Mouse (Mus musculus): ENCODE results near the gene Kcnk15.

The Kcnk15 gene

GRCm38 (mm10) chr2:163875484-163875883, 22.0 kb downstream of the Kcnk15 start:
- DNase-seq (ENCODE audit: extremely low spot score, low spot score) = no peak

- no peak for DNase-seq (ENCODE audit: extremely low spot score, low spot score)
Measured at GRCm38 (mm10) chr2:163876830-163877498, 23.5 kb downstream of the Kcnk15 start.

DNA sequence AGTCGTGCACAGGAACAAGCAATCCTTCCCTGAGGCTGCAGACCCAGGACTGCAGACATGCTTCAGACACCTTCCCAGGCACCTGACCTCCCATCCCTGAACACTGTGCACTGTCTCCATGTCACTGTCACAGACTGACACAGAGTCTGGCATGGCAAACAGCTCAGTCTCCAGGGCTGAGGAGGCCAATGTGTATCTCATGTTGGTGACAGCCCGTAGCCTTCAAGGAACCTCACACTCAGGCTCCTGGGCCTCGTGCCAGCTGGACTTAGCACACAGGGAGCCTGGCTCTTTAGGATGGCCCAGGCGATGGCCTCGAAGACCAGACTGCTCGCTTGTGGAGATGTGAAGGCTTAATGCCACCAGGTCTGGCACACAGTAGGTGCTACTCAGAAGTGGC, 27.4 kb downstream of the Kcnk15 start:
- DNase-seq (ENCODE audit: extremely low spot score, low spot score) = no peak

- no peak for DNase-seq (ENCODE audit: extremely low spot score, low spot score)
Measured at GRCm38 (mm10) chr2:163882859-163883652, 29.6 kb downstream of the Kcnk15 start.

- peak; percentile 64 for DNase-seq (ENCODE audit: extremely low spot score, low spot score)
Measured at GRCm38 (mm10) chr2:163889411-163889810, 36.0 kb downstream of the Kcnk15 start.

- no peak for DNase-seq (ENCODE audit: extremely low spot score, low spot score)
Measured at GRCm38 (mm10) chr2:163890586-163890985, 37.1 kb downstream of the Kcnk15 start.

DNA sequence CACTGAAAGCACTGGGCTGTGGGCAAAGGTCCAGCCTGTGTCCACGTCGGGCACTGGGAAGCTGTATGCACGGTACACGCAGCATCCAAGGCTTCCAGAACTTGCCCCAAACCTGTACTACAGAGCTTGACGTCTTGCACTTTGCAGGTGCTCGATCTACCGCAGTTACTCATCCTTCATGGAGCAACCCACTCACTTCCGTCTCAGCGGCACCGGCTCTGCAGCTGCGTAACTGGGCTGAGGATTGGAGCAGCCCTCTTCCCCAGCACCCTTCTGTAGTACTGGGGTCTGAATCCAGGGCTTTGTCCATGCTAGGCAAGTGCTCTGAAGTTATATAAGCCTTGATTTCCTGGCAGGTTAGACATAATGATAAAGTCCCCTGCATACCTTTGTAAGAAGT, 37.8 kb downstream of the Kcnk15 start:
- DNase-seq (ENCODE audit: extremely low spot score, low spot score) = no peak

GRCm38 (mm10) chr2:163893446-163894370, 40.3 kb downstream of the Kcnk15 start:
- DNase-seq (ENCODE audit: extremely low spot score, low spot score) = no peak

- no peak for DNase-seq (ENCODE audit: extremely low spot score, low spot score)
Measured at GRCm38 (mm10) chr2:163895156-163895555, 41.7 kb downstream of the Kcnk15 start.

GRCm38 (mm10) chr2:163897026-163897425, 43.6 kb downstream of the Kcnk15 start:
- DNase-seq (ENCODE audit: extremely low spot score, low spot score) = no peak

GRCm38 (mm10) chr2:163897988-163898535, 44.6 kb downstream of the Kcnk15 start:
- DNase-seq (ENCODE audit: extremely low spot score, low spot score) = no peak

DNA sequence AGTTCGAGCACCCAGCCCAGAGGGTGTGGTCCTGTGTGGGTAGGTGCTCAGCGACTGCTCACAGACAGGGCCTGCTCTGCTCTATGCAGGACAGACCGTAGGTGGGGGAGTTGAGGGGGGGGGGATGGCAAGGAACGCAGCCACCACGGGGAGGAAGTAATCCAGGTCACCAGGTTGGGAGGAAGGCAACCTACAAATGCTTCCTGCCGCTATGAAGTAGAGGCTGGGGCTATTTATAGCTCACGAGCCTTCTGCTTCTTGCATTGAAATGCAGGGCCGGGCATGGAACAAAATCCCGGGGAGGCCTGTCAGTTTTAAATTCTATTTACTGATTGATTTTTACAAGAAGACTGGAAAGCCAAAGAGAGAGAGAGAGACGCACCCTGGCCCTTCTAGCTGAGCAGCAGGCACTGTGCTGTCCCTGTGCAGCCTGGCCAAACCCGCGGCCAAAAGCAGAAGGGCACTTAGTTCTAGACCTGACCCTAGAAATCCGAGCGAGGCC, 46.5 kb downstream of the Kcnk15 start:
- DNase-seq (ENCODE audit: extremely low spot score, low spot score) = no peak

GRCm38 (mm10) chr2:163901043-163901442, 47.6 kb downstream of the Kcnk15 start:
- DNase-seq (ENCODE audit: extremely low spot score, low spot score) = no peak

- DNase-seq (ENCODE audit: extremely low spot score, low spot score) = no peak
Measured at GRCm38 (mm10) chr2:163902448-163902847, 49.0 kb downstream of the Kcnk15 start.

DNA sequence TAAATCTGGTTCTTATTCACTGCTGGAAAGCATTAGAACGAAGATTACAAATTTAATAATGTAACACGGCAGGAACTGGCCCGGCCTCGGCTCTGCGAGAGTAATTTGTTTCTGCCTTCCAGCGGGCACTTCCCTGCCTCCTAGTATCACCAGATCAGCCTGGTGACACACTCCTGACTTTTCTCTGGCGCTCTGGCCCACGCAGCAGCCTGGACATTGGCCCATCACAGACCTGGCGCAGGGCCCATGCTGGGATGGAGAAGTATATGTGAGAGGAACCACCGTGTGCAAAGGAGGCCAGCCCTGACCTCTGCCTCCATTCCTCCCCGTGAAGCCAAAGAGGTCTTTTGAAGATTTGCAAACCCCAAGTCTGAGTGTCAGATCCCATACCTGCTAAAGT, 50.0 kb downstream of the Kcnk15 start:
- DNase-seq (ENCODE audit: extremely low spot score, low spot score) = no peak

DNA sequence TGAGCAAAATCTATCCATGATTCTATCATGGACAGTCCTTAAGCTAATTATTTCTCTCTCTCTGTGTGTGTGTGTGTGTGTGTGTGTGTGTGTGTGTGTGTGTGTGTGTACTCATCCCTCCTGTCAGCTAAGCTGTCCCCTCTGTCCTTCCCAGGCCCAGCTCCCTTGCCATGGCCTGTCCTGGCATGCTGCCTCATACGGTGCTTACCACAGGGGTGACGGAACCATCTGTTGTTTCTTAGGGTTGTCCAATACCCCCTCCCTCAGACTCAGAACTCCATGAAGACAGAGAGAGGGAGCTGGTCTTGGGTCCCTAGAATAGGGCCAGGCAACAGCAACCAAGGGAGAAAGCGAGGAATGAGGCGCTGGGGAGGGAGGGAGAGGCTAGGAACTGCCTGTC, 50.9 kb downstream of the Kcnk15 start:
- DNase-seq (ENCODE audit: extremely low spot score, low spot score) = no peak

- DNase-seq (ENCODE audit: extremely low spot score, low spot score) = no peak
Measured at GRCm38 (mm10) chr2:163907131-163907530, 53.7 kb downstream of the Kcnk15 start.
